Mouse (Mus musculus) heart, postnatal 0 days (tissue): ENCODE results near the gene Gm1043. TPM values are rescaled to one million over a fixed set of nuclear protein-coding genes. Genes with fewer than 3 reads are reported as not detected.

Experiments used
- ATAC-seq: fragments of 200-750 bp; cut with Nextera tagmentation; 2 replicates; pipeline ENCODE4 v1.8.0; 2017; ENCODE audit warnings: low read depth, moderate number of reproducible peaks, moderate library complexity; ENCODE audit not compliant: insufficient read depth
- DNase-seq: peaks from one replicate; pipeline ENCODE4 v3.0.0-alpha.2; 2016; ENCODE audit warnings: low spot score
- H3K27ac ChIP-seq: fragments of 300-500 bp; sonication (generic); 2 replicates; pipeline ENCODE4 v1.5.1; 2014; ENCODE audit warnings: low read depth, mild to moderate bottlenecking
- H3K27me3 ChIP-seq: fragments of 300-500 bp; sonication (generic); 2 replicates; pipeline ENCODE4 v1.6.1; 2014; ENCODE audit warnings: low read length, mixed read lengths; ENCODE audit not compliant: control insufficient read depth, insufficient read depth
- H3K36me3 ChIP-seq: fragments of 300-500 bp; sonication (generic); replicated peaks from 2 replicates; pipeline ENCODE4 v1.6.1; 2014; ENCODE audit warnings: low read length, mixed read lengths; ENCODE audit not compliant: control insufficient read depth, insufficient read depth
- H3K4me1 ChIP-seq: fragments of 300-500 bp; sonication (generic); 2 replicates; pipeline ENCODE4 v1.6.1; 2014; ENCODE audit warnings: antibody characterized with exemption; ENCODE audit not compliant: control insufficient read depth, insufficient read depth
- H3K4me2 ChIP-seq: fragments of 300-500 bp; sonication (generic); 2 replicates; pipeline ENCODE4 v1.6.1; 2014; ENCODE audit warnings: low read depth, mild to moderate bottlenecking, low read length, moderate library complexity
- H3K4me3 ChIP-seq: fragments of 300-500 bp; sonication (generic); 2 replicates; pipeline ENCODE4 v1.5.1; 2014; ENCODE audit warnings: low read depth, low read length
- H3K9ac ChIP-seq: fragments of 300-500 bp; sonication (generic); replicated peaks from 2 replicates; pipeline ENCODE4 v1.6.1; 2014; ENCODE audit warnings: low read depth, low read length, mixed read lengths
- H3K9me3 ChIP-seq: fragments of 300-500 bp; sonication (generic); replicated peaks from 2 replicates; pipeline ENCODE4 v1.6.1; 2016; ENCODE audit warnings: low read length; ENCODE audit not compliant: control insufficient read depth
- CTCF ChIP-seq: IDR thresholded peaks from 2 replicates; pipeline ENCODE4 v1.5.1; 2016; ENCODE audit warnings: antibody characterized with exemption, control low read depth, low read depth
- EP300 ChIP-seq: IDR thresholded peaks from 2 replicates; pipeline ENCODE4 v1.6.1; 2016; ENCODE audit warnings: antibody characterized with exemption, low read depth
- WGBS: fragments of 180-500 bp; shearing (Covaris S2); extraction: QIAGEN DNeasy Blood & Tissue Kit; methylation state at CpG from one replicate; pipeline ENCODE4 v1.1.7; 2014; 5-methylcytosine and 5-hydroxymethylcytosine counted together
- polyA plus RNA-seq: library from polyadenylated mRNA; unstranded; fragments of >200 nt; fragmentation: Nextera tagmentation; extraction: Ambion mirVana; gene quantifications from 2 replicates; pipeline ENCODE4 v1.2.1, GENCODE M21; 2015
- total RNA-seq: library from RNA; depleted of rRNA; stranded (reverse); fragments of >200 nt; gene quantifications from 2 replicates; pipeline ENCODE4 v1.2.3, GENCODE M21; 2014; ENCODE audit warnings: low replicate concordance

Gm1043 gene
- total and polyA plus RNA-seq, 2 experiments from 2014 or later = not detected

DNA sequence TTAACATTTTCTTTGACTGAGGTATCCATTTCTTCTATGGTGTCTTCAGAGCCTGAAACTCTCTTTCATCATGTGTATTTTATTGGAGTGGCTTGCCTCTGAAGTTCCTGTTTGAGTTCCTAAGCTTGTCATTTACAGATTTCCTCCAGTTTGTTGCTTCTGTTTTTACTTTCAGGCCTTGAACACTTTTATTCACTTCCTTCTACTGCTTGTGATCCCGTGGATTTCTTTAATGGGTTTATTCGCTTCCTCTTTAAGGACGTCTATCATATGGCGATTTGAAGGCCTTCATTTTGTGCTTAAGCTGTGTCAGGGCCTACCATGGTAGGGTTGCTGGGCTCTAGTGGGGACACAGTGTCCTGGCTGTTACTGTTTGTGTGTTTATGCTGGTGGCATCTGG is 11.5 kb upstream of the Gm1043 start:
- Histone ChIP-seq H3K9me3 (no peaks in the 10 kb centered on the region), H3K4me2 (no peak overlapping the region), H3K4me3 (no peak overlapping the region), H3K36me3 (no peaks in the 10 kb centered on the region), H3K27me3 (0 out of 2 replicates have a peak, but pooled peaks cover 6% of the 10 kb centered on the region), H3K27ac (no peak overlapping the region), H3K4me1 (no peaks in the 10 kb centered on the region), H3K9ac (no peak overlapping the region)
- 82% methylated on average over 4 of the region's 4 CpGs for WGBS
- TF ChIP-seq CTCF (no peak), EP300 (no peak)
- no peak for ATAC-seq
- DNase-seq = no peak

DNA sequence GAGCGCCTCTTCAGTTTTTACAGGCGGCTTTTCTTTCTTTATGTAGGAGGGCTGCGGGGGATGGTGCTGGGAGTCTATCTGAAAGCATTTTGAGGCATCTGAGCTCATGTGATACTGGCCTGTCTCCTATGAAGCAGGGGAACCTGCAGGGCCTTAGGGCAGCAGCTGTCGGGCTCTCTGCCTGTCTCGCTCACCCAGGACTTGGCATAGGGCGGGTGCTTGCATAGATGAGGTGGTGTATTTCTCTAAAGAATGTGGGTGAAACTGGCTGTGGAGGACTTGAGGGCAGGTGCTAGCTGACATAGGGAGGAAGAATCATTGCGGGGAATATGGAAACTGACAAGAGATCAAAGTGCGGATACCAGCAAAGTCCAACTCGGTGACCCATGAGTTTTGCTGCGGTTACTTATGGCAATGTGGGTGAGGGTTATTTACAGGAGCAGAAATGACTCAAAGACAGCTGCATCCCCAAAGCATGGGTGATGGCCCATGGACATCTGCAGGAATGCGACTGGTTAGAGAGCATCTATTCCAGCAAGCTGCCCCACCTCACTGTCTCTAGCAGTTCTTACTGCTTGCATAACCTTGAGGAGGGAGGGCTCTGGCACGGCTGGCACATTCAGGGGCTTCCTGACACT is 8.4 kb upstream of the Gm1043 start:
- TF ChIP-seq EP300 (no peak), CTCF (no peak)
- Histone ChIP-seq H3K4me1 (no peaks in the 10 kb centered on the region), H3K4me3 (no peak overlapping the region), H3K4me2 (no peak overlapping the region), H3K27me3 (0 out of 2 replicates have a peak, but pooled peaks cover 6% of the 10 kb centered on the region), H3K9me3 (no peaks in the 10 kb centered on the region), H3K27ac (no peak overlapping the region), H3K9ac (no peak overlapping the region), H3K36me3 (no peaks in the 10 kb centered on the region)
- WGBS = 46% methylated on average over 12 of the region's 12 CpGs
- ATAC-seq (no peak), DNase-seq (no peak)

DNA sequence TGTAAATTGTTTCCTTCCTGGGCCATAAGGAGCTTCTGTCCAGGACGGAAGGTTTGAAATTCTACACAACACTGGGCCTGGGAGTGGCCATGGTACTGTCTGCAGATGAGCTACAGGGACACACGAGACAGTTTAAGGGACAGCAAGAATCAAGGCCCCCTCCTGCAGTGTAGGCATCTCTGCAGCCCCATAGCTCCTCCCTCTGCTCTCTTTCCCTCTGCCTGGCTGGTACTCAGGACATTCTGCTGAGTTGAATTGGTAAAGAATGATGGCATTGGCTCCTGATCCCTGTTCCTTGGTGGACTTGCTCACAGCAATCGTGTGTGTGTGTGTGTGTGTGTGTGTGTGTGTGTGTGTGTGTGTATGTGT is 7.9 kb upstream of the Gm1043 start:
- Histone ChIP-seq H3K9ac (no peak overlapping the region), H3K4me3 (no peak overlapping the region), H3K9me3 (no peaks in the 10 kb centered on the region), H3K27me3 (0 out of 2 replicates have a peak, but pooled peaks cover 6% of the 10 kb centered on the region), H3K36me3 (no peaks in the 10 kb centered on the region), H3K4me1 (no peaks in the 10 kb centered on the region), H3K4me2 (no peak overlapping the region), H3K27ac (no peak overlapping the region)
- TF ChIP-seq EP300 (no peak), CTCF (no peak)
- DNase-seq (no peak), ATAC-seq (no peak)
- WGBS = 34% methylated on average over 3 of the region's 3 CpGs

- Histone ChIP-seq H3K4me1 (no peaks in the 10 kb centered on the region), H3K27ac (no peak overlapping the region), H3K9ac (no peak overlapping the region), H3K4me3 (no peak overlapping the region), H3K4me2 (no peak overlapping the region), H3K9me3 (no peaks in the 10 kb centered on the region), H3K36me3 (no peaks in the 10 kb centered on the region), H3K27me3 (0 out of 2 replicates have a peak, but pooled peaks cover 6% of the 10 kb centered on the region)
- DNase-seq = no peak
- TF ChIP-seq EP300 = no peak
- no peak for TF ChIP-seq CTCF
- WGBS = 92% methylated on average over 4 of the region's 4 CpGs
- no peak for ATAC-seq
Measured at GRCm38 (mm10) chr5:37079484-37079883, 5.7 kb upstream of the Gm1043 start.

- 76% methylated on average over 5 of the region's 5 CpGs for WGBS
- Histone ChIP-seq H3K27ac (no peak overlapping the region), H3K9ac (no peak overlapping the region), H3K9me3 (no peaks in the 10 kb centered on the region), H3K4me2 (no peak overlapping the region), H3K36me3 (no peaks in the 10 kb centered on the region), H3K4me3 (no peak overlapping the region), H3K4me1 (no peaks in the 10 kb centered on the region), H3K27me3 (0 out of 2 replicates have a peak, but pooled peaks cover 6% of the 10 kb centered on the region)
- no peak for DNase-seq
- ATAC-seq = no peak
- no peak for TF ChIP-seq EP300
- no peak for TF ChIP-seq CTCF
Measured at GRCm38 (mm10) chr5:37080601-37081000, 4.6 kb upstream of the Gm1043 start.

DNA sequence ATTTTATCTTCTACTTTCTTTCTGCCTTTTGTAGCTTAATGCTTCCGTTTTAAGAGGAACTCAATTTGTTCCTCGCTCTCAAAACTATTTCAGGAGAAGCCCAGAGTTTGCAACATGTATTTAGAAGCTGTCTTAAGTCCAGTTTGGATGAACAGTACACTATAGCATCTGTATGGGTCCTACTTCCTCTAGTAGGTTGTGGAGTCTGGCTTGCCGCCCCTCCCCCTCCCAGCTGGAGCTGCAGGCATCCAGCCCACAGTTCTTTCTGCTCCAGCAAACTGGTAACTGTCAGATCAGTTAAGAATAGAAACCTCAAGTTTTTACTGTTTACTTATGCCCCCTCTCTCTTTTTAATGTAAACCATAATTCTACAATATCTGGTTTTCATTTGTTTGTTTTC is 2.8 kb upstream of the Gm1043 start:
- Histone ChIP-seq H3K27me3 (no peaks in the 10 kb centered on the region), H3K4me1 (no peaks in the 10 kb centered on the region), H3K9me3 (no peaks in the 10 kb centered on the region), H3K4me2 (no peak overlapping the region; the same call in 1 of the 2 replicates), H3K36me3 (no peaks in the 10 kb centered on the region), H3K9ac (no peak overlapping the region), H3K4me3 (no peak overlapping the region), H3K27ac (no peak overlapping the region)
- 16% methylated on average over 3 of the region's 3 CpGs for WGBS
- DNase-seq (no peak), ATAC-seq (no peak)
- TF ChIP-seq EP300 (no peak), CTCF (no peak)
